Mouse (Mus musculus) regulatory T cell (primary cell): ENCODE measurements at regions not wholly inside any gene's neighbourhood (a gene's known extent, or its start where the extent isn't known, plus 50 kb on each side); places are given as distances from the start of the nearest gene placed in this dataset.

Experiments used
- in situ Hi-C: fragments of 300-600 bp; cut with MboI, MseI; formaldehyde crosslinking; loops from one replicate; pipeline ENCODE4 v1.15.1; 2025; ENCODE audit warnings: high pct_unique_total_duplicates

GRCm38 (mm10) chr6:127341604-127342003 lies 105.0 kb upstream of the Parp11 start:
- in situ Hi-C loops, result no loop called here

- in situ Hi-C loops, result no loop called here
Observed at GRCm38 (mm10) chr6:127348770-127349409, 97.8 kb upstream of the Parp11 start.

DNA sequence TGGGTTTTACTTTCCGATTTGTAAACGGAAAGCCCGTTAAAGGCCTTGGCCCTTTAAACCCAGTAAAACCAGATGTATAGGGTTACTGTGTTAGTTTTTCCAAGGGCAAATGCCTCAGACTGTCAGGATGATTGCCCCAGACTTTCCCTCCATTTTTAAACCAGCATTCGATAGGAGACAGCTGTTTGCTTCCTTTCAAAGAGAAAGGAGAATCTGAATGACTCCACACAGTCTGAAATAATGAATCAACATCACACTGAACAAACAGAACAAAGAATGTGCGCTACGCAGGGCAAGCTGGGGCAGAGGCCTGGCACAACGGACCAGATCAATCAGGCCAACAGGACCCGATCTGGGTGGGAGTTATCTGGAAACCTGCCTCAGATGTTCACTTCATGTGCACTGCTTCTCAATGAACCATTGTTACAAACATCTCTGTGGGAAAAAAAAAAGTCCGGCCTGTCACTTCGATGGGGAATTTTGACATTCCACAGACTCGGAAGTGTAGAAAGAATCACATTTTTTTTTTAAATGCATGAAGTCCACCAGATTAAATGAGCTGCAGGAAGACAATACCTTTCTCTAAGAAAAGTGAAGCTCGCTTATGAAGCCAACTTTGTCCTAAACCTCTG lies 97.0 kb upstream of the Parp11 start:
- in situ Hi-C loops, result loop anchor here (5.0 kb wide), 1 partner anchor 77 kb away; no protein-coding TSS in a partner anchor

DNA sequence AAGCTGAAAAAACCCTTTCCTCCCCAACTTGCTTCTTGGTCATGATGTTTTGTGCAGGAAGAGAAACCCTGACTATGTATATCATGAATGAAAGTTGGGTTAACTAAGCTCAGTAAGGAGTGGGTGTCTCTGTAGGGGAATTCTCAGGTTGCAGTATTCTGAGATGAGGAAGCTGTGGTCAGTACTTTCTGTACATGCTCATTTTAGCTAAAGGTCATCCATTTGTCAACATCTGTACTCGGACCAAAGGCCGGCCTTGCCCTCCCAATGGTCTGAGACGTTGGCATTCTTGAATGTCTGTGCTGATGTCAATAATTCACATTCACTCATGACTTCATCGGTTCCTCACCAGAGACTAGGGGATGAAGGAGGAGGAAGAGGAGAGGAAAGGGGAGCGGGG lies 94.9 kb upstream of the Parp11 start:
- in situ Hi-C loops, result loop anchor here (5.0 kb wide), 1 partner anchor 79 kb away; no protein-coding TSS in a partner anchor

GRCm38 (mm10) chr6:127355112-127355511 lies 91.5 kb upstream of the Parp11 start:
- in situ Hi-C loops, result no loop called here

DNA sequence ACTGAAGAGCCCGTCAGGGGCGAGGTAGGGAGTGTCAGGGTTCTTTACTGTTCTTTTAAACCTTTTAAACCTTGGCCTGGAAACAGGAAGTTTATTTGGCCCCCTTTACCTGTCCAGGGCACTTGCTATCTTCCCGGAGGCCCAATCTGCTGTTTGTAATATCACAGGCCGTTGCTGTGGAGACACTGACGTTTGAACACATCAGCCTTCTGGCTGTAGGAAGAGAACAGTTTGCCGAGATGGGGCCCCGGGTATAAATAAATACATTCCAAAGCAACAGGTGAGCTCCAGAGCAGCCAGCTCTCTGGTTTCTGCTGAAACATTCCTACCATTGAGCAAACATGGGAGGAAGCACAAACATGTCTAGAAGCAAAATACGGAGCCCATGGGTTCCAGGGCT lies 90.2 kb upstream of the Parp11 start:
- in situ Hi-C loops, result no loop called here

DNA sequence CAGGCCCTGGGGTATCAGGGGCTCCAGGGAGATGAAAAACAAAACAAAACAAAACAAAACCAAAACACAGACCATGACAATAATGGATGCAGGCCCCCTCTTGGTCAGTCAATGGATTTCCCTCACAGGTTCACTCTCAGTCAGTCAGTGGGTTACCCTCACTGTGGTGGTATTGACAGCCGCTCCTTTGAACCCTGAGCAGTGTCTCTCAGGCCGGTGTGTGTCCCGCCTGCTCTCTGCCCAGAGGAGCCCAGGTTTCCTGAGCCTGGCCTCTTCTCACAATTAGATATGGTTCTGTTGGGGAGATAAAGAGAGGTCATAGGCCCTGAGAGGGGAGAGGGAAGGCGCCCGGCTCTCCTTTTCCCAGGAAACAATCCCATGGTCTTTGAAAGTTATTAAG lies 87.8 kb upstream of the Parp11 start:
- in situ Hi-C loops, result no loop called here

- in situ Hi-C loops, result no loop called here
Observed at GRCm38 (mm10) chr6:127359391-127359874, 87.2 kb upstream of the Parp11 start.

GRCm38 (mm10) chr6:127362166-127362565 lies 84.5 kb upstream of the Parp11 start:
- in situ Hi-C loops, result loop anchor here (5.0 kb wide), 1 partner anchor 215 kb away; no protein-coding TSS in a partner anchor

DNA sequence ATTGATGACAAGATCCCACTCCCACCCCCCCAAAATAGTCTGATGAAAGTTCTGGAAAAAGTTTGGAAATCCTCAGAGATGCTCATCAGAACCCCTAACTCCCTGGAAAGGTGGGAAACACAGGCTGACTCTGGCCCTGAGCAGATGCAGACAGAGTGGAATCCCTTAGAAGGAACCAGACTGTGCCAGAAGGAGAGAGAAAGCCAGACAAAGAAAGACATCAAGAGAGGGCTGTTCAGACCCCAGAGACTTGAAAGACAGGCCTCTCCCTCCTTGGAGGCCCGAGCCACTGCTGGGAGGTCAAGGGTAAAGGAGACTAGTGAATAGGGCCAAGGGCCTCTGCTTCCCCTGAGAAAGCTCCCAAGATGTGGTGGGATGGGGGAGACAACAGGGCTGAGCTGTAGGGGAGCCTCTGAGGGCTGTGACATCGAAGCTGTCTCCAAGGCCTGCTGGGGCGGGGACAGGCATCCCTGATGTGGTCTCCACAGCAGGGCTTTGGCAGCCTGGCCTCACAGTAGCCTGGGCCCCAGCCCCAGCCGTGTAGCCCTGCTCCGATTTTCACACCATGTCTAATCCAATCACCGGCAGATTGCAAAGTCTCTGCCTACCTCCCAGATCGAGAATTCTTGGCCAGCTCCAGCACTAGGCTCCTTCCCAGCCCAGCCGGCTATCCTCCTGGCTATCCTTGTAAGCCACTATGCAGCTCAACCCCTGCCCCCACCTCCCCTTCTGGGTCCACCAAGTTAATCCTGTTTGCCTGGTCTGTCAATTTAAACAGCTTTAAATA lies 83.5 kb upstream of the Parp11 start:
- in situ Hi-C loops, result loop anchor here (5.0 kb wide), 1 partner anchor 216 kb away; no protein-coding TSS in a partner anchor

GRCm38 (mm10) chr6:127363871-127364590 lies 82.6 kb upstream of the Parp11 start:
- in situ Hi-C loops, result loop anchor here (5.0 kb wide), 1 partner anchor 217 kb away; no protein-coding TSS in a partner anchor

- in situ Hi-C loops, result loop anchor here (5.0 kb wide), 1 partner anchor 217 kb away; no protein-coding TSS in a partner anchor
Observed at GRCm38 (mm10) chr6:127364591-127365187, 82.0 kb upstream of the Parp11 start.

DNA sequence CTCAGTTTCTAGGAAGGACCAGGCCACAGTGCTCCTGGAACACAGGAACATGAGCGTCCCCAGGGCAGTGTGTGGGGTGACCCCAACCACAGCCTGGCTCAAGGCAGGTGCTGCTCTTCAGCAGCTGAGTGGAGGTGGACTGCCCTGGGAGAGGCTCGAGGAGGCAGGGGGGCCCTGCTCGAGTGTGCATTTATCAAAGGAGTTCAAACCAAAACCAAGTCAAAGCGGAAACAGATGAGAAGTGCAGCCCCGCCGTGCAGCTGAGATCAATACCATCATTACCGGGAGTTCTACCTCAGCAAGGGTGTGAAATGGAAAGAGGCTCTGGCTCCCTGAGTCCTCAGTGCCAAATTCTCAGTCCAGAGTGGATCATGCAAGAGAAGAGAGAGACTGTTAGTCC lies 81.4 kb upstream of the Parp11 start:
- in situ Hi-C loops, result no loop called here

GRCm38 (mm10) chr6:127365651-127366050 lies 81.0 kb upstream of the Parp11 start:
- in situ Hi-C loops, result no loop called here

DNA sequence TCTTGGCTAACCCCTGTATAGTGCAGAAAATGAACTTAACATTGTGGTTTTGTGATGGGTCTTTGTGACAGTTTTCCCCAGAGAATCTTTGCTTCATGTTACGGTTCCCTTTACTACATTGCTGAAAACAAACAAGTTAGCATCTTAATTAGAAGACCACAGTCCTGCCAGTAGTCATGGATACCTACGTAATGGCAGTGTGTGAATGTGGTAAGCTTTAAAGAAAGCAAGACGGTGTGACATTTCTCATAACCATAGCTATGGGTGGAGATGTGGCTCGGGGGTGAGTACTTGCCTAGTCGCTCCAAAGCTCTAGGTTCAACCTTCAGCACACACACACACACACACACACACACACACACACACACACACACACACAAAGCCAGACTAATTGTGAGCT lies 73.6 kb upstream of the Parp11 start:
- in situ Hi-C loops, result no loop called here

GRCm38 (mm10) chr6:127373797-127374463 lies 72.7 kb upstream of the Parp11 start:
- in situ Hi-C loops, result no loop called here

DNA sequence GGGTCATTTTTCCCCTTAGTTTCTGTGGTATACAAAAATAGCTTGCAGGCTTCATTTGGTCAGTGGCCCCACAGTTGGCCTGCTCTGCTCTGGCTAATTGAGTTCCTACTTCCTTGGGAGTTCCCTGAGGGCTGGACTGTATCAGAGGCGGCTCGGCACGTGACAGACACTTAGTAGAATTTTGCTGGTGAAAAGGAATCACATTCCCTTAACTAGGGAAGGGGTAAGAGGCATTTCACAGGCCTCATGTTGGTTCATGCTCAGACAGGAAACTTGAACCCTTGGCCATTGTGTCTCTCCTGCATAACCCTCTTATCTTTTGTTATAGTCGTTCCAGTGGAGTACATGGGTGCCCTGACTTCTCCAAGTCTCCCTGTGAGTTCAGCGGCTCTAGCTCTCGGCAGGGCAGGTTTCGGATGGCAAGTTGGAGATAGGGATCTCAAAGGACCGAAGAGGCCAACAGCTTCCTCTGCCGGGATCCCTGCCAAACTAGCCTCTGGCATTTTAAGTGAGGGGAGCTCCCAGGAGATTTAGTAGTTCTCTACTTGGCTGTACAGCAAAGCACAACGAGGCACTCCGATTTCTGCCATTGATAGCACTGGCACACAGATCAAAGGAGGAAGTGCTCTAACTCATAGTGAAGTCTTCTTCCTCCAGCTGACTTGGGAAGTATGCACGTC lies 72.0 kb upstream of the Parp11 start:
- in situ Hi-C loops, result loop anchor here (5.0 kb wide), 1 partner anchor 427 kb away; no protein-coding TSS in a partner anchor

GRCm38 (mm10) chr6:127375144-127375529 lies 71.5 kb upstream of the Parp11 start:
- in situ Hi-C loops, result loop anchor here (5.0 kb wide), 1 partner anchor 428 kb away; no protein-coding TSS in a partner anchor

DNA sequence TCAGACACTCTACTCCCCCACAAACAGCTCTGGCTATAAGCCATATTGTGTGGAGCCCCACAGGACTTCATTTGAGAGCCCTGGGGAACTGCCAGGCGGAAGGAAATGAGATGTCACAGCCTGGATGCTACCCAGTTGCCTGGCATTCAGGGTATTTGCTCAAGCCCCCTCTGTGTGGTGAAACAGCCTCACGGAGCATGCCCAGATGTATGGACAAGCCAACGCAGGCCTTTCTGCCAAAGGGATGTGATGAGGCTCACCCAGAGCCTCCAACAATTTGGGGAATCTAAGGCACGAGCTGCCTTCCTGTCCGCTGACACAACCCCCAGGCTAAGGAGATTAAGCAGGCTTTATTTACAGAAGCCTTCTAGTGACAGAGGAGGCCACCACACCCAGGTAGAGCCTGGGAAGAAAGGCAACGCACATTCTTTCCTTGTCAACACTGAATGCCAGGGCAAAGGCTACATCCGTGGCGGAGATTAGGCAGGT lies 70.9 kb upstream of the Parp11 start:
- in situ Hi-C loops, result loop anchor here (5.0 kb wide), 1 partner anchor 428 kb away; no protein-coding TSS in a partner anchor
